Mouse (Mus musculus): ENCODE measurements at regions not wholly inside any gene's neighbourhood (a gene's known extent, or its start where the extent isn't known, plus 50 kb on each side); places are given as distances from the start of the nearest gene placed in this dataset.
"Not testable (repeated sequence)": the region's sequence is repeated elsewhere in the genome, so short reads cannot be mapped to it uniquely, and the experiment has no call there.

- H3K9me3 ChIP-seq (replicated peaks; ENCODE audit: low read length); DNase-seq (ENCODE audit: extremely low read depth); H3K4me3 ChIP-seq (replicated peaks in 1 of 3; ENCODE audit: low read depth in 2 of 3, low read length in 2 of 3, poor library complexity in 1 of 3); H3K79me2 ChIP-seq (replicated peaks; ENCODE audit: control insufficient read depth, extremely low read depth, insufficient read depth, poor library complexity, severe bottlenecking); H3K4me1 ChIP-seq (ENCODE audit: control insufficient read depth in 1 of 2, insufficient read depth in 2 of 2); H3K9ac ChIP-seq (ENCODE audit: insufficient read depth, low read depth); H3K4me2 ChIP-seq (ENCODE audit: insufficient read depth, low read depth, poor library complexity, severe bottlenecking); in situ Hi-C loops (cut with MboI; ENCODE audit: low pct_ligation_motif_present, low pct_unique_long_range_greater_than_20kb, low sequenced_read_pairs); H3K27ac ChIP-seq (ENCODE audit: insufficient read depth, low read depth); H3K36me3 ChIP-seq (replicated peaks in 1 of 2; ENCODE audit: control insufficient read depth in 1 of 2, insufficient read depth in 1 of 2, low read length in 1 of 2); dilution Hi-C loops (cut with MboI; ENCODE audit: extremely low pct_ligation_motif_present, extremely low pct_unique_long_range_greater_than_20kb, low sequenced_read_pairs); H3K27me3 ChIP-seq (replicated peaks): not testable (repeated sequence)
Measured at GRCm38 (mm10) chr17:74138517-74138916, 90.8 kb upstream of the Srd5a2 start.

DNA sequence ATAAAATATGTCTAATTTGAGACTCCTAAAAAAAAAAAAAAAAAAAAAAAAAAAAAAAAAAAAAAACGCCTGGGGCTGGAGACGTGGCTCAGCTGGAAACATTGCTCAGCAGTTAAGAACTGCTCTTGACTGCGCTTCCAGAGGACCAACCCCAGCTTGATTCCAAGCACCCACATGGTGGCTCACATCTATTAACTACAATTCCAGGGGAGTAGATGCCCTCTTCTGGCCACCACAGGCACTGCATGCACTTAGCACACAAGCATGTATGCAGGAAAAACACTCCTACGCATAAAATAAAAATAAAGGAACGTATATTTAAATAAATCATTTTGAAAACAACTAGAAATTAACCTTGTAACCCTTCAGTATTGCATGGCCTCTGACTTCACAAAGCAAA is 87.3 kb upstream of the Srd5a2 start:
- Histone ChIP-seq H3K4me3 (replicated peaks in 1 of 3; ENCODE audit: low read depth in 2 of 3, low read length in 2 of 3, poor library complexity in 1 of 3) (no peak overlapping the region), H3K27ac (ENCODE audit: insufficient read depth, low read depth) (no peak overlapping the region), H3K79me2 (replicated peaks; ENCODE audit: control insufficient read depth, extremely low read depth, insufficient read depth, poor library complexity, severe bottlenecking) (no peaks in the 10 kb centered on the region), H3K9ac (ENCODE audit: insufficient read depth, low read depth) (no peak overlapping the region), H3K4me2 (ENCODE audit: insufficient read depth, low read depth, poor library complexity, severe bottlenecking) (no peak overlapping the region), H3K36me3 (replicated peaks in 1 of 2; ENCODE audit: control insufficient read depth in 1 of 2, insufficient read depth in 1 of 2, low read length in 1 of 2) (no peaks in the 10 kb centered on the region), H3K4me1 (ENCODE audit: control insufficient read depth in 1 of 2, insufficient read depth in 2 of 2) (no peaks in the 10 kb centered on the region), H3K27me3 (replicated peaks) (no peaks in the 10 kb centered on the region), H3K9me3 (replicated peaks; ENCODE audit: low read length) (no peaks in the 10 kb centered on the region)
- DNase-seq (ENCODE audit: extremely low read depth) = peak; percentile 17
- in situ Hi-C loops (cut with MboI; ENCODE audit: low pct_ligation_motif_present, low pct_unique_long_range_greater_than_20kb, low sequenced_read_pairs) = no loop called here
- TF ChIP-seq USF2 (conservative IDR thresholded peaks at IDR 0.05; ENCODE audit: low read depth, low read length) (no peak), PAX5 (IDR thresholded peaks at IDR 0.05; ENCODE audit: low read length) (no peak), MAZ (IDR thresholded peaks at IDR 0.05; ENCODE audit: low read depth, low read length) (no peak), JUN (IDR thresholded peaks at IDR 0.05; ENCODE audit: insufficient read depth, low read depth, low read length) (no peak), MAX (IDR thresholded peaks at IDR 0.05; ENCODE audit: low read length) (no peak), HCFC1 (IDR thresholded peaks at IDR 0.05; ENCODE audit: low read depth, low read length) (no peak), EP300 (IDR thresholded peaks at IDR 0.05; ENCODE audit: low read length) (no peak), TBP (conservative IDR thresholded peaks at IDR 0.05; ENCODE audit: low read depth, low read length) (no peak), CHD2 (IDR thresholded peaks at IDR 0.05; ENCODE audit: low read length) (no peak), SMC3 (IDR thresholded peaks at IDR 0.05; ENCODE audit: low read depth, low read length) (peak; percentile 30), ZNF384 (IDR thresholded peaks at IDR 0.05; ENCODE audit: low read depth, low read length) (peak; percentile 51), ELF1 (IDR thresholded peaks at IDR 0.05; ENCODE audit: low read depth, low read length) (no peak), POLR2AphosphoS2 (IDR thresholded peaks at IDR 0.05; ENCODE audit: low read depth, low read length) (no peak), E2F4 (IDR thresholded peaks at IDR 0.05; ENCODE audit: insufficient replicate concordance, low read depth, low read length) (no peak), GABPA (IDR thresholded peaks at IDR 0.05; ENCODE audit: insufficient replicate concordance, low read depth, low read length) (no peak), ZC3H11A (IDR thresholded peaks at IDR 0.05; ENCODE audit: low read depth, low read length) (no peak), SIN3A (IDR thresholded peaks at IDR 0.05; ENCODE audit: low read length) (no peak), RAD21 (IDR thresholded peaks at IDR 0.05; ENCODE audit: low read depth, low read length) (peak; percentile 24), ZKSCAN1 (IDR thresholded peaks at IDR 0.05; ENCODE audit: borderline replicate concordance, low read depth, low read length) (no peak), CTCF (conservative IDR thresholded peaks at IDR 0.05 in 1 of 2, IDR thresholded peaks at IDR 0.05 in 1 of 2; ENCODE audit: low read depth in 2 of 2, low read length in 2 of 2) (peak in 1 of 2 experiments; percentile 51; a peak in 3 of 4 replicates), MYC (IDR thresholded peaks at IDR 0.05; ENCODE audit: low read depth, low read length) (no peak), MXI1 (IDR thresholded peaks at IDR 0.05; ENCODE audit: low read depth, low read length) (no peak), POLR2A (IDR thresholded peaks at IDR 0.05; ENCODE audit: low read depth, low read length) (no peak), JUND (conservative IDR thresholded peaks at IDR 0.05; ENCODE audit: low read depth, low read length) (no peak), ZMIZ1 (IDR thresholded peaks at IDR 0.05; ENCODE audit: low read depth, low read length) (no peak), RCOR1 (conservative IDR thresholded peaks at IDR 0.05; ENCODE audit: low read depth, low read length) (no peak), MAFK (IDR thresholded peaks at IDR 0.05; ENCODE audit: insufficient replicate concordance, low read length) (no peak), USF1 (IDR thresholded peaks at IDR 0.05; ENCODE audit: low read depth, low read length) (no peak), CHD1 (IDR thresholded peaks at IDR 0.05; ENCODE audit: low read depth, low read length) (no peak), NRF1 (IDR thresholded peaks at IDR 0.05; ENCODE audit: low read depth, low read length) (no peak)
- dilution Hi-C loops (cut with MboI; ENCODE audit: extremely low pct_ligation_motif_present, extremely low pct_unique_long_range_greater_than_20kb, low sequenced_read_pairs) = no loop called here

Measured in CH12.LX (cell line).